Comparison of ENCODE assay signal across 8 mouse cellular contexts in genomic region chr13:85189644-85190121, GRCm38 (mm10). TPM values are rescaled to one million over a fixed set of nuclear protein-coding genes. Genes with fewer than 3 reads are reported as not detected.
DNase-seq lines count a peak whose midpoint lies in the region; ATAC-seq and TF ChIP-seq lines count a peak whose summit lies in the region.

No protein-coding gene starts in this region.

- H3K4me3 ChIP-seq in heart, embryonic 11.5 days (ENCODE audit: low read depth, low read length): peak overlapping the region; percentile 90
- H3K4me3 ChIP-seq in E14TG2a.4 (replicated peaks; ENCODE audit: low read length): peak overlapping the region; percentile 98
- H3K4me3 ChIP-seq in embryonic facial prominence, embryonic 13.5 days: peak overlapping the region; percentile 86
- peak overlapping the region; percentile 88 for H3K4me3 ChIP-seq in intestine, embryonic 15.5 days (replicated peaks)

- peak overlapping the region; percentile 84 for H3K27ac ChIP-seq in heart, embryonic 11.5 days (ENCODE audit: low read depth, low read length)
- H3K27ac ChIP-seq in embryonic facial prominence, embryonic 13.5 days: peak overlapping the region; percentile 69
- peak overlapping the region; percentile 76 for H3K27ac ChIP-seq in intestine, embryonic 15.5 days

- no peak for DNase-seq in heart, adult 9 months (ENCODE audit: low spot score in 2 of 2)
- DNase-seq in right cerebral cortex, postnatal 4 days: no peak
- no peak for DNase-seq in ovary, postnatal 36 days (ENCODE audit: low spot score)

- H3K9ac ChIP-seq in heart, embryonic 11.5 days (ENCODE audit: low read depth, low read length): peak overlapping the region; percentile 91
- H3K9ac ChIP-seq in embryonic facial prominence, embryonic 13.5 days: peak overlapping the region; percentile 92
- peak overlapping the region; percentile 85 for H3K9ac ChIP-seq in intestine, embryonic 15.5 days

- H3K4me2 ChIP-seq in heart, embryonic 11.5 days: peak overlapping the region; percentile 82
- peak overlapping the region; percentile 80 for H3K4me2 ChIP-seq in embryonic facial prominence, embryonic 13.5 days
- H3K4me2 ChIP-seq in intestine, embryonic 15.5 days (replicated peaks): peak overlapping the region; percentile 78

- H3K36me3 ChIP-seq in heart, embryonic 11.5 days (ENCODE audit: control insufficient read depth, insufficient read depth, low read length): 0 out of 2 replicates have a peak, but pooled peaks cover 4% of the 10 kb centered on the region
- peaks cover 37% of the 10 kb centered on the region for H3K36me3 ChIP-seq in E14TG2a.4 (ENCODE audit: insufficient read depth, low read length)
- peaks cover 28% of the 10 kb centered on the region for H3K36me3 ChIP-seq in embryonic facial prominence, embryonic 13.5 days
- 0 out of 2 replicates have a peak, but pooled peaks cover 3% of the 10 kb centered on the region for H3K36me3 ChIP-seq in intestine, embryonic 15.5 days

- no peaks in the 10 kb centered on the region for H3K9me3 ChIP-seq in heart, embryonic 11.5 days (replicated peaks; ENCODE audit: control insufficient read depth, low read length)
- peaks cover 17% of the 10 kb centered on the region for H3K9me3 ChIP-seq in E14TG2a.4 (ENCODE audit: low read length)
- H3K9me3 ChIP-seq in embryonic facial prominence, embryonic 13.5 days: no peaks in the 10 kb centered on the region
- H3K9me3 ChIP-seq in intestine, embryonic 15.5 days: no peaks in the 10 kb centered on the region

- no peak for TF ChIP-seq CTCF in E14TG2a.4 (conservative IDR thresholded peaks at IDR 0.05; ENCODE audit: low read length)

- H3K4me1 ChIP-seq in heart, embryonic 11.5 days (ENCODE audit: control insufficient read depth, insufficient read depth, low read length): no peaks in the 10 kb centered on the region
- peaks cover 12% of the 10 kb centered on the region for H3K4me1 ChIP-seq in E14TG2a.4 (replicated peaks; ENCODE audit: low read depth, low read length)
- peaks cover 8% of the 10 kb centered on the region for H3K4me1 ChIP-seq in embryonic facial prominence, embryonic 13.5 days
- H3K4me1 ChIP-seq in intestine, embryonic 15.5 days (replicated peaks): no peaks in the 10 kb centered on the region

- ATAC-seq in heart, embryonic 11.5 days (replicated peaks; ENCODE audit: insufficient number of reproducible peaks, low FRiP score, low TSS enrichment): peak; percentile 64
- ATAC-seq in embryonic facial prominence, embryonic 13.5 days (ENCODE audit: insufficient number of reproducible peaks, insufficient read depth, low FRiP score, low TSS enrichment, low read depth): peak; percentile 73
- peak; percentile 88 for ATAC-seq in intestine, embryonic 15.5 days
- ATAC-seq in megakaryocyte progenitor cell, adult 5-6 weeks (replicated peaks; ENCODE audit: poor library complexity): peak; percentile 63

- H3K27me3 ChIP-seq in heart, embryonic 11.5 days (ENCODE audit: control insufficient read depth, insufficient read depth, low read length): no peaks in the 10 kb centered on the region
- no peaks in the 10 kb centered on the region for H3K27me3 ChIP-seq in E14TG2a.4 (ENCODE audit: insufficient read depth, low read length)
- no peaks in the 10 kb centered on the region for H3K27me3 ChIP-seq in embryonic facial prominence, embryonic 13.5 days
- H3K27me3 ChIP-seq in intestine, embryonic 15.5 days (replicated peaks): no peaks in the 10 kb centered on the region

- WGBS in heart, embryonic 11.5 days (ENCODE audit: insufficient replicate concordance): under 1% methylated on average over 17 of the region's 17 CpGs
- WGBS in embryonic facial prominence, embryonic 13.5 days: 1% methylated on average over 17 of the region's 17 CpGs
- WGBS in intestine, embryonic 15.5 days: 1% methylated on average over 17 of the region's 17 CpGs

RNA-seq across cellular contexts. Expression of gene Ccnh, which starts 0.5 kb away (rescaled TPM):
- polyA plus RNA-seq in heart, embryonic 11.5 days (2014; fragmentation: Nextera tagmentation; extraction: Ambion mirVana): 75.4 and 77.7 TPM in 2 replicates
- polyA plus RNA-seq in embryonic facial prominence, embryonic 13.5 days (2015; fragmentation: Nextera tagmentation; extraction: Ambion mirVana): 88.5 and 95.8 TPM in 2 replicates
- 79.1 and 86.5 TPM in 2 replicates for polyA plus RNA-seq in intestine, embryonic 15.5 days (2015; fragmentation: Nextera tagmentation; extraction: Ambion mirVana)
- total RNA-seq in megakaryocyte progenitor cell, adult 5-6 weeks (2015): 96.0 and 97.2 TPM in 2 replicates
- total RNA-seq in megakaryocyte progenitor cell, adult 5-6 weeks (2017): 74.7 and 86.6 TPM in 2 replicates
